Mouse (Mus musculus) limb, embryonic 11.5 days (tissue): ENCODE results near the gene Cd247. TPM values are rescaled to one million over a fixed set of nuclear protein-coding genes. Genes with fewer than 3 reads are reported as not detected.

ENCODE experiments used
- ATAC-seq: fragments of 200-750 bp; cut with Nextera tagmentation; 2 replicates; pipeline ENCODE4 v1.8.0; 2017; ENCODE audit warnings: low read depth; ENCODE audit not compliant: insufficient number of reproducible peaks, low FRiP score, low TSS enrichment
- DNase-seq: peaks from one replicate; pipeline ENCODE4 v3.0.0-alpha.2; 2015; ENCODE audit warnings: low spot score
- H3K27ac ChIP-seq: fragments of 300-500 bp; sonication (generic); replicated peaks from 2 replicates; pipeline ENCODE4 v1.5.1; 2014; ENCODE audit warnings: low read depth, mild to moderate bottlenecking, low read length
- H3K27me3 ChIP-seq: fragments of 300-500 bp; sonication (generic); 2 replicates; pipeline ENCODE4 v1.6.1; 2014; ENCODE audit warnings: mild to moderate bottlenecking, low read length, mixed read lengths; ENCODE audit not compliant: control insufficient read depth, insufficient read depth
- H3K36me3 ChIP-seq: fragments of 300-500 bp; sonication (generic); 2 replicates; pipeline ENCODE4 v1.6.1; 2014; ENCODE audit warnings: mild to moderate bottlenecking, low read length, moderate library complexity, mixed read lengths; ENCODE audit not compliant: control insufficient read depth, insufficient read depth
- H3K4me1 ChIP-seq: fragments of 300-500 bp; sonication (generic); 2 replicates; pipeline ENCODE4 v1.6.1; 2014; ENCODE audit warnings: low read length, mixed read lengths; ENCODE audit not compliant: control insufficient read depth, insufficient read depth
- H3K4me2 ChIP-seq: fragments of 300-500 bp; sonication (generic); 2 replicates; pipeline ENCODE4 v1.6.1; 2014; ENCODE audit warnings: low read depth, mild to moderate bottlenecking, moderate library complexity; ENCODE audit not compliant: severe bottlenecking
- H3K4me3 ChIP-seq: fragments of 300-500 bp; sonication (generic); 2 replicates; pipeline ENCODE4 v1.5.1; 2014; ENCODE audit warnings: low read depth, low read length
- H3K9ac ChIP-seq: fragments of 300-500 bp; sonication (generic); 2 replicates; pipeline ENCODE4 v1.6.1; 2014; ENCODE audit warnings: mild to moderate bottlenecking, low read length
- H3K9me3 ChIP-seq: fragments of 300-500 bp; sonication (generic); 2 replicates; pipeline ENCODE4 v1.6.1; 2016; ENCODE audit warnings: low read length; ENCODE audit not compliant: control insufficient read depth
- WGBS: fragments of 180-500 bp; shearing (Covaris S2); extraction: QIAGEN DNeasy Blood & Tissue Kit; methylation state at CpG from one replicate; pipeline ENCODE4 v1.1.7; 2014; 5-methylcytosine and 5-hydroxymethylcytosine counted together
- polyA plus RNA-seq: library from polyadenylated mRNA; unstranded; fragments of >200 nt; fragmentation: Nextera tagmentation; extraction: Ambion mirVana; gene quantifications from 2 replicates; pipeline ENCODE4 v1.2.1, GENCODE M21; 2014

Cd247 gene
- polyA plus RNA-seq, 1 experiment from 2014 or later: 1.6 TPM

GRCm38 (mm10) chr1:165810633-165811032 lies 22.2 kb downstream of the Cd247 start:
- no peak overlapping the region for H3K4me3 ChIP-seq
- H3K27me3 ChIP-seq: no peaks in the 10 kb centered on the region
- H3K36me3 ChIP-seq: no peaks in the 10 kb centered on the region
- no peaks in the 10 kb centered on the region for H3K9me3 ChIP-seq
- no peak for DNase-seq
- no peak overlapping the region for H3K4me2 ChIP-seq
- no peak for ATAC-seq
- H3K4me1 ChIP-seq: peaks cover 20% of the 10 kb centered on the region
- no peak overlapping the region for H3K27ac ChIP-seq
- H3K9ac ChIP-seq: no peak overlapping the region
- WGBS: 76% methylated on average over 2 of the region's 2 CpGs

- no peak for ATAC-seq
- no peak overlapping the region for H3K9ac ChIP-seq
- 86% methylated on average over 5 of the region's 5 CpGs for WGBS
These were observed 22.7 kb downstream of the Cd247 start for GRCm38 (mm10) chr1:165811170-165811569.

DNA sequence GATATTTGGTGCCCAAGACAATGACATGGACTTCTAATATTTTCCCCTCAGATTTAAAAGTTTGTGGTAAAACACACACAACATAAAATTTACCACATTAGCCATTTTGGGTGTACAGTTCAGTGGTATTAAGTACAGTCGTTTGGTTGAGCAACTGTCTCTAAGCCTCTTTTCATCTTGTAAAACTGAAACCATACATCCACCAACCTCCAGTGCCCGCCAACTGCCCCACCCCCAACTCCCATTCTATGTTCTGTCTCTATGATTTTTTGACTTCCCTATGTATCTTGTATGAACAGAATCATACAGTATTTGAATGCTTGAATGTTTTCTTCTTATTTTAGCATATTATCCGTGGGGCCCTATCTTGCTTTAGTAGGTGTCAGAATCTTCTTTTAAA lies 24.3 kb downstream of the Cd247 start:
- WGBS: 82% methylated on average over 3 of the region's 3 CpGs
- Histone ChIP-seq H3K27ac (no peak overlapping the region), H3K9ac (no peak overlapping the region), H3K4me1 (peaks cover 16% of the 10 kb centered on the region), H3K4me3 (no peak overlapping the region), H3K27me3 (no peaks in the 10 kb centered on the region), H3K36me3 (no peaks in the 10 kb centered on the region), H3K9me3 (no peaks in the 10 kb centered on the region), H3K4me2 (no peak overlapping the region)
- ATAC-seq (no peak), DNase-seq (no peak)

More at GRCm38 (mm10) chr1:165811170-165811569, 22.7 kb downstream of the Cd247 start:
- Histone ChIP-seq H3K4me2 (no peak overlapping the region), H3K36me3 (no peaks in the 10 kb centered on the region), H3K4me1 (peaks cover 16% of the 10 kb centered on the region), H3K27me3 (no peaks in the 10 kb centered on the region), H3K9me3 (no peaks in the 10 kb centered on the region), H3K27ac (no peak overlapping the region), H3K4me3 (no peak overlapping the region)
- DNase-seq: no peak

DNA sequence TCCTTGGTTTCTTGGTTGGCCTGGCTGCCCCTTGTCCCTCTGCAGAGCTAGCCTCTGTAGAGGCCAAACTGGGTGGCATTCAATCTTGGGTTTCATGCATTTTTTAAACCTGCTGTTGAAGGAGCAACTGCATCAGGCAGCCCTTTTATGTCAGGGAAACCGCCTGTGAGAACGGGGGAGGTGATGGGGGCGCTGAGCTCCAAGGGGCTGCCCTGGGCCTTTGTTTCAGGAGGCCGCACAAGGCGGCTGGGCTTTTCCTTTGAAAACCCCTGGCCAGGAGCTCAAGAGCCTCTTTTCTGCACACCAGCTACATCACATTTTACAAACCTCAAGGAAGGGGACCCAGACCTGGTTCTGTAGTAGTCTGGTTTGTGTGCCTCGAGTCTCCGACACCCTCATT lies 25.6 kb downstream of the Cd247 start:
- DNase-seq: peak; percentile 70
- Histone ChIP-seq H3K27ac (peak overlapping the region; percentile 79; the same call in 1 of the 2 replicates), H3K4me3 (no peak overlapping the region), H3K9me3 (no peaks in the 10 kb centered on the region), H3K4me1 (peaks cover 20% of the 10 kb centered on the region), H3K27me3 (no peaks in the 10 kb centered on the region), H3K9ac (peak overlapping the region; percentile 50), H3K4me2 (no peak overlapping the region), H3K36me3 (no peaks in the 10 kb centered on the region)
- ATAC-seq: 0 out of 2 replicates have a peak, but pooled peaks have one; percentile 22
- WGBS: 29% methylated on average over 7 of the region's 7 CpGs

DNA sequence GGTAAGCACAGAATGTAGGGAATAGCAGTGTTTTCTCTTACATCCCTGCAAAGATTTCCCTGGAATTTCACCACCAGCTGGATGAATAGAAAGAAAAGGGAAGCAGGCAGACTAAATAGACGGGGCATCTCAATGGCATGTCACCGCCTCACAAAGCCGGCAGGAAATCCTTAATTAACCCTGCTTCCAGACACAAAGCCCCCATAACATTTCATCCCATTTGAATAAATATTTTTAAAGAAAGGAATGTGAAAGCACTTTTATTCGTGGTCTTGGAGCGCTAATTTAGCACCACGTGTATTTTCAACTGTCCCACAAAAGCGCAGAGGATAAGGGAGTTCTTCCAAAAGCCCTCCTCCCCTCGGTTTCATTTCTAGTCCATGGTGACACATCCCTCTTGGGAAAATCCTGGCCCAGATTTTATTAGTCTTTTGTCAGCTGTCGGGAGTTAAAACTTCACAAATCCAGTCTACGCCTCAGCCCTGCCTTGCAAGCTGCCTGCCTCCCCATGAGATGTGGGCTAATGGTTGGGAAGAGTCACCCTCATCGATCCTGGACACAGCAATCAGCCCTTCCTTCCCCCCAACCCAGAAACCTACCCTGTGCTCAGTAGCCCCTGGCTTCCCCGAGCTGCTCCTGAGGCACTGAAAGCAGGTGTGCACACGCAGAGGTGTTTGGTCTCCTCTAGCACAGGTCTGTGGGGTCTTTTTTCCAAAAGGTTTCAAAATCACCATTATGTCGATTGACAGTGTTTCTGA lies 26.2 kb downstream of the Cd247 start:
- DNase-seq (no peak), ATAC-seq (no peak)
- no peaks in the 10 kb centered on the region for H3K27me3 ChIP-seq
- H3K4me1 ChIP-seq: peaks cover 20% of the 10 kb centered on the region
- WGBS: 38% methylated on average over 14 of the region's 14 CpGs
- peak overlapping the region; percentile 50 for H3K9ac ChIP-seq
- no peak overlapping the region for H3K4me2 ChIP-seq
- H3K27ac ChIP-seq: peak overlapping the region; percentile 79; the same call in 1 of the 2 replicates
- no peaks in the 10 kb centered on the region for H3K36me3 ChIP-seq
- H3K4me3 ChIP-seq: no peak overlapping the region
- no peaks in the 10 kb centered on the region for H3K9me3 ChIP-seq

DNA sequence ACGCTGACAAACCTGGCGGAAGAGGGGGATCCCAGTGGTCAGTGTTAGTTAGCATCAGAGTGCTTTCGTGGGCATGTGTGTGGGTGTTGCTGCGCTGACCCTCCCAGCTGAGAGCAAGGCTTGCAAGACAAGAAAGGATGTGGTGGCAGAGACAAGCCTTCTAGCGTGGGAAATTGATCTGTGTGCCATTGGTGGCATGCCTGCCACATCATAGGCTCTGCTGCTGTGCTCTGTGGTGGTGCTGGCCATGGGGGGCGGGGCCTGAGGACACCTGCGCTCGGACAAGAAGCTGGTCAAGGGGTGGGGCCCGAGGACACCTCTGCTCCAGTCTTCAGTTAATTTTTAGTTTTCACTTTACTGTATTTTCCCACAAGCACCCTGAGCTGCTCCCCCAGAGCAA lies 27.9 kb downstream of the Cd247 start:
- H3K4me3 ChIP-seq: no peak overlapping the region
- no peak for ATAC-seq
- no peak overlapping the region for H3K4me2 ChIP-seq
- no peaks in the 10 kb centered on the region for H3K9me3 ChIP-seq
- no peak overlapping the region for H3K27ac ChIP-seq
- 84% methylated on average over 9 of the region's 9 CpGs for WGBS
- H3K9ac ChIP-seq: no peak overlapping the region
- DNase-seq: no peak
- H3K27me3 ChIP-seq: no peaks in the 10 kb centered on the region
- peaks cover 20% of the 10 kb centered on the region for H3K4me1 ChIP-seq
- no peaks in the 10 kb centered on the region for H3K36me3 ChIP-seq

- Histone ChIP-seq H3K36me3 (no peaks in the 10 kb centered on the region), H3K9me3 (no peaks in the 10 kb centered on the region), H3K9ac (no peak overlapping the region), H3K4me3 (no peak overlapping the region), H3K27ac (no peak overlapping the region), H3K4me1 (peaks cover 20% of the 10 kb centered on the region), H3K27me3 (no peaks in the 10 kb centered on the region), H3K4me2 (no peak overlapping the region)
- ATAC-seq (no peak), DNase-seq (no peak)
- 85% methylated on average over 9 of the region's 9 CpGs for WGBS
These were observed 28.8 kb downstream of the Cd247 start for GRCm38 (mm10) chr1:165817264-165817663.

- DNase-seq: no peak
- Histone ChIP-seq H3K27me3 (no peaks in the 10 kb centered on the region), H3K4me2 (no peak overlapping the region), H3K4me3 (no peak overlapping the region), H3K9ac (no peak overlapping the region; the same call in 1 of the 2 replicates), H3K4me1 (peaks cover 20% of the 10 kb centered on the region), H3K36me3 (no peaks in the 10 kb centered on the region), H3K9me3 (no peaks in the 10 kb centered on the region), H3K27ac (no peak overlapping the region)
- 38% methylated on average over 8 of the region's 8 CpGs for WGBS
- ATAC-seq: no peak
These were observed 29.8 kb downstream of the Cd247 start for GRCm38 (mm10) chr1:165818145-165818860.
